Mouse (Mus musculus) myocyte (in vitro differentiated cells): ENCODE results near the gene Igf2r. TPM values are rescaled to one million over a fixed set of nuclear protein-coding genes. Genes with fewer than 3 reads are reported as not detected.
"Not testable (repeated sequence)": the region's sequence is repeated elsewhere in the genome, so short reads cannot be mapped to it uniquely, and the experiment has no call there.

Experiments
- H3K27me3 ChIP-seq: one replicate; pipeline ENCODE4 v1.6.1; 2011; ENCODE audit not compliant: control insufficient read depth, insufficient read depth, insufficient read length
- H3K36me3 ChIP-seq: one replicate; pipeline ENCODE4 v1.6.1; 2011; ENCODE audit not compliant: control insufficient read depth, insufficient read depth
- H3K4me2 ChIP-seq: one replicate; pipeline ENCODE4 v1.6.1; 2011; ENCODE audit warnings: low read depth, control low read depth
- H3K4me3 ChIP-seq: one replicate; pipeline ENCODE4 v1.5.1; 2011; ENCODE audit warnings: mild to moderate bottlenecking, control low read depth, moderate library complexity
- H3K79me2 ChIP-seq: one replicate; pipeline ENCODE4 v1.6.1; 2011; ENCODE audit not compliant: control insufficient read depth, insufficient read depth
- H3ac ChIP-seq: one replicate; pipeline ENCODE4 v1.6.1; 2011; ENCODE audit not compliant: control insufficient read depth, insufficient read length
- CEBPB ChIP-seq: IDR thresholded peaks from 2 replicates; pipeline ENCODE4 v1.6.1; 2011; ENCODE audit warnings: mild to moderate bottlenecking, moderate library complexity; ENCODE audit not compliant: poor library complexity, insufficient read depth, severe bottlenecking
- E2F4 ChIP-seq: IDR thresholded peaks from one replicate; pipeline ENCODE4 v1.6.1; 2011; ENCODE audit warnings: mild to moderate bottlenecking, control low read depth, moderate library complexity; ENCODE audit not compliant: insufficient read depth
- MAX ChIP-seq: IDR thresholded peaks from one replicate; pipeline ENCODE4 v1.6.1; 2011; ENCODE audit warnings: low read depth, mild to moderate bottlenecking, control low read depth
- MYOD1 ChIP-seq, 3 experiments: IDR thresholded peaks; one replicate each; pipeline ENCODE4 v1.6.1; 2011; ENCODE audit warnings: control low read depth in 2 of 3, low read depth in 2 of 3, mild to moderate bottlenecking in 2 of 3, moderate library complexity in 1 of 3; ENCODE audit not compliant: insufficient read length in 2 of 3, control insufficient read depth in 1 of 3
- MYOG ChIP-seq, 3 experiments: IDR thresholded peaks; one replicate each; pipeline ENCODE4 v1.6.1; 2011; ENCODE audit warnings: control low read depth in 2 of 3, low read depth in 2 of 3, mild to moderate bottlenecking in 2 of 3; ENCODE audit not compliant: insufficient read length in 2 of 3, control insufficient read depth in 1 of 3, insufficient read depth in 1 of 3
- POLR2A ChIP-seq: IDR thresholded peaks from one replicate; pipeline ENCODE4 v1.6.1; 2011; ENCODE audit warnings: low read depth, mild to moderate bottlenecking, control low read depth, moderate library complexity; ENCODE audit not compliant: insufficient read length
- POLR2AphosphoS2 ChIP-seq: IDR thresholded peaks from one replicate; pipeline ENCODE4 v1.6.1; 2011; ENCODE audit warnings: low read depth, control low read depth; ENCODE audit not compliant: insufficient read length
- REST ChIP-seq: IDR thresholded peaks from one replicate; pipeline ENCODE4 v1.6.1; 2011; ENCODE audit warnings: mild to moderate bottlenecking, control low read depth, moderate library complexity; ENCODE audit not compliant: insufficient read depth, insufficient read length
- SRF ChIP-seq: IDR thresholded peaks from one replicate; pipeline ENCODE4 v1.6.1; 2011; ENCODE audit warnings: low read depth; ENCODE audit not compliant: control insufficient read depth, insufficient read length
- TCF12 ChIP-seq: IDR thresholded peaks from one replicate; pipeline ENCODE4 v1.6.1; 2011; ENCODE audit warnings: mild to moderate bottlenecking, control low read depth; ENCODE audit not compliant: poor library complexity, insufficient read depth, severe bottlenecking
- TCF3 ChIP-seq: IDR thresholded peaks from one replicate; pipeline ENCODE4 v1.6.1; 2011; ENCODE audit warnings: low read depth, control low read depth; ENCODE audit not compliant: insufficient read length
- USF1 ChIP-seq: IDR thresholded peaks from one replicate; pipeline ENCODE4 v1.6.1; 2011; ENCODE audit warnings: low read depth, mild to moderate bottlenecking, control low read depth, moderate library complexity
- polyA plus RNA-seq: library from polyadenylated mRNA; unstranded; fragments of >200 nt; fragmentation: generic; extraction: Trizol; gene quantifications from one replicate; pipeline ENCODE4 v1.2.1, GENCODE M21; 2012; ENCODE audit warnings: missing spikeins

The Igf2r gene
- polyA plus RNA-seq, 1 experiment: 21.6 TPM

- Histone ChIP-seq H3ac (no peak overlapping the region), H3K4me3 (no peak overlapping the region), H3K4me2 (no peak overlapping the region), H3K27me3 (no peaks in the 10 kb centered on the region), H3K79me2 (no peaks in the 10 kb centered on the region), H3K36me3 (peaks cover 4% of the 10 kb centered on the region)
- no peak for TF ChIP-seq REST
- no peak for TF ChIP-seq USF1
- no peak for TF ChIP-seq POLR2AphosphoS2
- TF ChIP-seq CEBPB: no peak
- TF ChIP-seq MYOG (IDR thresholded peaks at IDR 0.05; ENCODE audit: control insufficient read depth in 1 of 3, insufficient read depth in 1 of 3, insufficient read length in 2 of 3, low read depth in 2 of 3): no peak
Measured at GRCm38 (mm10) chr17:12684412-12684811, 85.1 kb downstream of the Igf2r start.

- Histone ChIP-seq H3K36me3 (no peaks in the 10 kb centered on the region), H3K4me3 (no peak overlapping the region), H3K4me2 (no peak overlapping the region), H3ac (no peak overlapping the region), H3K27me3 (no peaks in the 10 kb centered on the region), H3K79me2 (no peaks in the 10 kb centered on the region)
- TF ChIP-seq MYOD1 (IDR thresholded peaks at IDR 0.05; ENCODE audit: control insufficient read depth in 1 of 3, insufficient read length in 2 of 3, low read depth in 2 of 3) (no peak), SRF (no peak), MAX (no peak), USF1 (no peak), POLR2AphosphoS2 (no peak), REST (no peak), E2F4 (no peak), TCF12 (no peak), TCF3 (no peak), POLR2A (no peak), CEBPB (no peak), MYOG (IDR thresholded peaks at IDR 0.05; ENCODE audit: control insufficient read depth in 1 of 3, insufficient read depth in 1 of 3, insufficient read length in 2 of 3, low read depth in 2 of 3) (no peak)
Measured at GRCm38 (mm10) chr17:12683582-12683981, 85.9 kb downstream of the Igf2r start.

GRCm38 (mm10) chr17:12678261-12678660 is 91.2 kb downstream of the Igf2r start:
- H3K4me3 ChIP-seq: no peak overlapping the region
- H3K36me3 ChIP-seq: no peaks in the 10 kb centered on the region
- H3K79me2 ChIP-seq: no peaks in the 10 kb centered on the region
- no peaks in the 10 kb centered on the region for H3K27me3 ChIP-seq
- TF ChIP-seq MAX (no peak), SRF (no peak), TCF3 (no peak), E2F4 (no peak), POLR2A (no peak), USF1 (no peak), TCF12 (no peak), REST (no peak), MYOG (IDR thresholded peaks at IDR 0.05; ENCODE audit: control insufficient read depth in 1 of 3, insufficient read depth in 1 of 3, insufficient read length in 2 of 3, low read depth in 2 of 3) (no peak), MYOD1 (IDR thresholded peaks at IDR 0.05; ENCODE audit: control insufficient read depth in 1 of 3, insufficient read length in 2 of 3, low read depth in 2 of 3) (no peak), POLR2AphosphoS2 (no peak), CEBPB (no peak)
- no peak overlapping the region for H3ac ChIP-seq
- H3K4me2 ChIP-seq: no peak overlapping the region

GRCm38 (mm10) chr17:12677139-12677538 is 92.3 kb downstream of the Igf2r start:
- TF ChIP-seq MAX (no peak), E2F4 (no peak), TCF12 (no peak), SRF (no peak), MYOG (IDR thresholded peaks at IDR 0.05; ENCODE audit: control insufficient read depth in 1 of 3, insufficient read depth in 1 of 3, insufficient read length in 2 of 3, low read depth in 2 of 3) (no peak), POLR2AphosphoS2 (no peak), CEBPB (no peak), TCF3 (no peak), REST (no peak), USF1 (no peak), POLR2A (no peak), MYOD1 (IDR thresholded peaks at IDR 0.05; ENCODE audit: control insufficient read depth in 1 of 3, insufficient read length in 2 of 3, low read depth in 2 of 3) (no peak)
- no peaks in the 10 kb centered on the region for H3K79me2 ChIP-seq
- H3K27me3 ChIP-seq: no peaks in the 10 kb centered on the region
- H3ac ChIP-seq: no peak overlapping the region
- no peak overlapping the region for H3K4me3 ChIP-seq
- H3K36me3 ChIP-seq: no peaks in the 10 kb centered on the region
- H3K4me2 ChIP-seq: no peak overlapping the region

GRCm38 (mm10) chr17:12675646-12676045 is 93.8 kb downstream of the Igf2r start, which contains the start of gene Slc22a1:
Slc22a1 (minus strand) TSS chr17:12675829.
- Histone ChIP-seq H3K79me2 (no peaks in the 10 kb centered on the region), H3K4me2 (no peak within 1 kb of the TSS), H3K27me3 (no peaks in the 10 kb centered on the region), H3K36me3 (no peaks in the 10 kb centered on the region), H3ac (no peak within 1 kb of the TSS), H3K4me3 (no peak within 1 kb of the TSS)
- TF ChIP-seq MAX (no peak), REST (no peak), USF1 (no peak), MYOD1 (IDR thresholded peaks at IDR 0.05; ENCODE audit: control insufficient read depth in 1 of 3, insufficient read length in 2 of 3, low read depth in 2 of 3) (no peak), TCF3 (no peak), SRF (no peak), TCF12 (no peak), CEBPB (no peak), E2F4 (no peak), POLR2AphosphoS2 (no peak), POLR2A (no peak), MYOG (IDR thresholded peaks at IDR 0.05; ENCODE audit: control insufficient read depth in 1 of 3, insufficient read depth in 1 of 3, insufficient read length in 2 of 3, low read depth in 2 of 3) (no peak)

GRCm38 (mm10) chr17:12674980-12675379 is 94.5 kb downstream of the Igf2r start:
- H3ac ChIP-seq, H3K79me2 ChIP-seq, H3K4me3 ChIP-seq, H3K36me3 ChIP-seq, H3K4me2 ChIP-seq, H3K27me3 ChIP-seq: not testable (repeated sequence)
